Mouse (Mus musculus): ENCODE results near the gene Fzd7. TPM values are rescaled to one million over a fixed set of nuclear protein-coding genes. Genes with fewer than 3 reads are reported as not detected.

Fzd7 gene
- total and polyA plus RNA-seq, 2 experiments: 4.5 to 11.7 TPM

- H3K9ac ChIP-seq (ENCODE audit: low read depth, low read length): no peak overlapping the region
- H3K79me2 ChIP-seq (ENCODE audit: control insufficient read depth, insufficient read depth, low read length): no peaks in the 10 kb centered on the region
- H3K4me1 ChIP-seq (ENCODE audit: control insufficient read depth, insufficient read depth, low read length): no peaks in the 10 kb centered on the region
- TF ChIP-seq CTCF (IDR thresholded peaks at IDR 0.05; ENCODE audit: low read depth, low read length) (no peak), POLR2A (IDR thresholded peaks at IDR 0.05; ENCODE audit: extremely low read depth, insufficient read depth, low read length) (no peak)
- no peaks in the 10 kb centered on the region for H3K36me3 ChIP-seq (ENCODE audit: control insufficient read depth, insufficient read depth, low read length)
- WGBS: 86% methylated on average over 11 of the region's 11 CpGs
- no peak for DNase-seq (ENCODE audit: extremely low read depth, low read depth, low spot score)
- H3K27me3 ChIP-seq (ENCODE audit: control insufficient read depth, insufficient read depth, low read length): no peaks in the 10 kb centered on the region
- no peak overlapping the region for H3K27ac ChIP-seq (replicated peaks; ENCODE audit: insufficient read depth, low read depth, low read length)
- no peak overlapping the region for H3K4me3 ChIP-seq (ENCODE audit: insufficient read depth, low read depth, low read length)
These were observed 33.5 kb upstream of the Fzd7 start for GRCm38 (mm10) chr1:59448497-59449270.

- no peak overlapping the region for H3K4me3 ChIP-seq (ENCODE audit: insufficient read depth, low read depth, low read length)
- TF ChIP-seq CTCF (IDR thresholded peaks at IDR 0.05; ENCODE audit: low read depth, low read length) (no peak), POLR2A (IDR thresholded peaks at IDR 0.05; ENCODE audit: extremely low read depth, insufficient read depth, low read length) (no peak)
- H3K79me2 ChIP-seq (ENCODE audit: control insufficient read depth, insufficient read depth, low read length): no peaks in the 10 kb centered on the region
- no peaks in the 10 kb centered on the region for H3K27me3 ChIP-seq (ENCODE audit: control insufficient read depth, insufficient read depth, low read length)
- no peak overlapping the region for H3K9ac ChIP-seq (ENCODE audit: low read depth, low read length)
- WGBS: 68% methylated on average over 11 of the region's 11 CpGs
- no peaks in the 10 kb centered on the region for H3K4me1 ChIP-seq (ENCODE audit: control insufficient read depth, insufficient read depth, low read length)
- DNase-seq (ENCODE audit: extremely low read depth, low read depth, low spot score): no peak
- H3K36me3 ChIP-seq (ENCODE audit: control insufficient read depth, insufficient read depth, low read length): no peaks in the 10 kb centered on the region
- no peak overlapping the region for H3K27ac ChIP-seq (replicated peaks; ENCODE audit: insufficient read depth, low read depth, low read length)
These were observed 32.8 kb upstream of the Fzd7 start for GRCm38 (mm10) chr1:59449423-59449822.

GRCm38 (mm10) chr1:59450896-59451295 lies 31.3 kb upstream of the Fzd7 start:
- WGBS: 96% methylated on average over 11 of the region's 11 CpGs
- H3K79me2 ChIP-seq (ENCODE audit: control insufficient read depth, insufficient read depth, low read length): no peaks in the 10 kb centered on the region
- H3K9ac ChIP-seq (ENCODE audit: low read depth, low read length): no peak overlapping the region
- no peak overlapping the region for H3K27ac ChIP-seq (replicated peaks; ENCODE audit: insufficient read depth, low read depth, low read length)
- no peak for DNase-seq (ENCODE audit: extremely low read depth, low read depth, low spot score)
- TF ChIP-seq POLR2A (IDR thresholded peaks at IDR 0.05; ENCODE audit: extremely low read depth, insufficient read depth, low read length) (no peak), CTCF (IDR thresholded peaks at IDR 0.05; ENCODE audit: low read depth, low read length) (no peak)
- no peaks in the 10 kb centered on the region for H3K4me1 ChIP-seq (ENCODE audit: control insufficient read depth, insufficient read depth, low read length)
- H3K4me3 ChIP-seq (ENCODE audit: insufficient read depth, low read depth, low read length): no peak overlapping the region
- no peaks in the 10 kb centered on the region for H3K36me3 ChIP-seq (ENCODE audit: control insufficient read depth, insufficient read depth, low read length)
- H3K27me3 ChIP-seq (ENCODE audit: control insufficient read depth, insufficient read depth, low read length): no peaks in the 10 kb centered on the region

- TF ChIP-seq POLR2A (IDR thresholded peaks at IDR 0.05; ENCODE audit: extremely low read depth, insufficient read depth, low read length) (no peak), CTCF (IDR thresholded peaks at IDR 0.05; ENCODE audit: low read depth, low read length) (no peak)
- Histone ChIP-seq H3K9ac (ENCODE audit: low read depth, low read length) (no peak overlapping the region), H3K36me3 (ENCODE audit: control insufficient read depth, insufficient read depth, low read length) (no peaks in the 10 kb centered on the region), H3K4me3 (ENCODE audit: insufficient read depth, low read depth, low read length) (no peak overlapping the region), H3K27me3 (ENCODE audit: control insufficient read depth, insufficient read depth, low read length) (no peaks in the 10 kb centered on the region), H3K79me2 (ENCODE audit: control insufficient read depth, insufficient read depth, low read length) (no peaks in the 10 kb centered on the region), H3K4me1 (ENCODE audit: control insufficient read depth, insufficient read depth, low read length) (no peaks in the 10 kb centered on the region), H3K27ac (replicated peaks; ENCODE audit: insufficient read depth, low read depth, low read length) (no peak overlapping the region)
- DNase-seq (ENCODE audit: extremely low read depth, low read depth, low spot score): no peak
- 47% methylated on average over 9 of the region's 9 CpGs for WGBS
These were observed 30.6 kb upstream of the Fzd7 start for GRCm38 (mm10) chr1:59451584-59451983.

- H3K27me3 ChIP-seq (ENCODE audit: control insufficient read depth, insufficient read depth, low read length): no peaks in the 10 kb centered on the region
- WGBS: 63% methylated on average over 3 of the region's 3 CpGs
These were observed 25.4 kb upstream of the Fzd7 start for GRCm38 (mm10) chr1:59456825-59457224.

GRCm38 (mm10) chr1:59457873-59458272 lies 24.4 kb upstream of the Fzd7 start:
- TF ChIP-seq POLR2A (IDR thresholded peaks at IDR 0.05; ENCODE audit: extremely low read depth, insufficient read depth, low read length) (no peak), CTCF (IDR thresholded peaks at IDR 0.05; ENCODE audit: low read depth, low read length) (no peak)
- H3K27ac ChIP-seq (replicated peaks; ENCODE audit: insufficient read depth, low read depth, low read length): no peak overlapping the region
- no peak overlapping the region for H3K4me3 ChIP-seq (ENCODE audit: insufficient read depth, low read depth, low read length)
- no peaks in the 10 kb centered on the region for H3K79me2 ChIP-seq (ENCODE audit: control insufficient read depth, insufficient read depth, low read length)
- DNase-seq (ENCODE audit: extremely low read depth, low read depth, low spot score): no peak
- H3K36me3 ChIP-seq (ENCODE audit: control insufficient read depth, insufficient read depth, low read length): no peaks in the 10 kb centered on the region
- H3K27me3 ChIP-seq (ENCODE audit: control insufficient read depth, insufficient read depth, low read length): no peaks in the 10 kb centered on the region
- 46% methylated on average over 4 of the region's 4 CpGs for WGBS
- no peaks in the 10 kb centered on the region for H3K4me1 ChIP-seq (ENCODE audit: control insufficient read depth, insufficient read depth, low read length)
- H3K9ac ChIP-seq (ENCODE audit: low read depth, low read length): no peak overlapping the region

More at GRCm38 (mm10) chr1:59456825-59457224, 25.4 kb upstream of the Fzd7 start:
- H3K27ac ChIP-seq (replicated peaks; ENCODE audit: insufficient read depth, low read depth, low read length): no peak overlapping the region
- DNase-seq (ENCODE audit: extremely low read depth, low read depth, low spot score): no peak
- H3K36me3 ChIP-seq (ENCODE audit: control insufficient read depth, insufficient read depth, low read length): no peaks in the 10 kb centered on the region
- no peaks in the 10 kb centered on the region for H3K4me1 ChIP-seq (ENCODE audit: control insufficient read depth, insufficient read depth, low read length)
- H3K4me3 ChIP-seq (ENCODE audit: insufficient read depth, low read depth, low read length): no peak overlapping the region
- H3K9ac ChIP-seq (ENCODE audit: low read depth, low read length): no peak overlapping the region
- no peak for TF ChIP-seq CTCF (IDR thresholded peaks at IDR 0.05; ENCODE audit: low read depth, low read length)
- no peak for TF ChIP-seq POLR2A (IDR thresholded peaks at IDR 0.05; ENCODE audit: extremely low read depth, insufficient read depth, low read length)
- no peaks in the 10 kb centered on the region for H3K79me2 ChIP-seq (ENCODE audit: control insufficient read depth, insufficient read depth, low read length)

Measured in liver, adult 2 months (tissue).